Mouse (Mus musculus) left cerebral cortex, postnatal 36 days (tissue): ENCODE results near the gene Aldh1l1. TPM values are rescaled to one million over a fixed set of nuclear protein-coding genes. Genes with fewer than 3 reads are reported as not detected.

Experiments
- DNase-seq, 2 experiments: peaks; one replicate each; pipeline ENCODE4 v3.0.0; 2021 to 2022; ENCODE audit warnings: low spot score in 2 of 2, mixed read lengths in 1 of 2
- intact Hi-C: fragments of 180-260 bp; cut with DNase I; formaldehyde crosslinking; loops from one replicate; pipeline ENCODE4 v1.15.1; 2025
- total RNA-seq, 2 experiments: library from RNA; stranded (reverse); gene quantifications; 2 replicates each; pipeline ENCODE4 v1.2.3; 2021

Aldh1l1 gene
- total RNA-seq = 10 to 100 TPM; 56.0 to 67.0 TPM

GRCm38 (mm10) chr6:90486176-90486921 lies at the start of gene Aldh1l1:
Gene Aldh1l1 (plus strand): TSS chr6:90486427.
- intact Hi-C loops = no loop called here
- DNase-seq = no peak

DNA sequence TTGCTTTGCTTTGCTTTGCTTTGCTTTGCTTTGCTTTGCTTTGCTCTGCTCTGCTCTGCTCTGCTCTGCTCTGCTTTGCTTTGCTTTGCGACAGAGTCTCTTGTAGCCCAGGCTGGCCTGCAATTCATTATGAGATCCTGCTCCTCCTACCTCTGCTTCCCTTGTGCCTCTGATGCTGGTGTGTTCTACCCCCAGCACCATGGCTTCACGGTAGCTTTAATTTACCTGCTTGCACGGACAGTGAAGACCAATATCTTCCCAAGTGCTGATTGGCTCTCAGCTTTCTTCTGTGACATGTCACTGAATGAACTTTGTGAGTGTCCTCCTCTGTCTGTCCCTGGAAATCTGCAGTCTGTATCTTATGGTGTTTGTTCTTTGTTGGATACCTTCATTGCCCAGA lies 49.2 kb upstream of the Aldh1l1 start:
- intact Hi-C loops = loop anchor here (5.0 kb wide), 1 partner anchor 140 kb away; no protein-coding TSS in a partner anchor
- DNase-seq = no peak

DNA sequence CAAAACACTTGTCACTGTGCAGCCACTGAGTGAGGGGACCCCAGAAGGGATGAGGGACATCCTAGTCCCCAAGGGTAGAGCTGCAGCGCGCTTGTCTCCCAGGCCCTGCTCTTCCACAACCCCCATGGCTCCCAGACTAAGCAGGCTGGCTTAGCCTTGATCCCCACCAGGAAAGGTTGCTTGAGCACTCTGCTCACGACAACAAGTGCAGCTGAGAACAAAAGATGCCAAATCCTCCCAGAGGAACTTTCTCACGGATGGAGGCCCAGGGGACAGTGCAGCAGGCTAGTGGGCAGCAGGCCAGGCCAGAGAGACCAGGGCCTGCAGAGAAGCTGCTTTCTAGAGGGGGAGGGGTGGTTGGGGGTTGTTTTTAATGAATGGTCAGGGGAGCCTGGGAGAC lies 39.3 kb upstream of the Aldh1l1 start:
- DNase-seq = no peak
- intact Hi-C loops = no loop called here

DNA sequence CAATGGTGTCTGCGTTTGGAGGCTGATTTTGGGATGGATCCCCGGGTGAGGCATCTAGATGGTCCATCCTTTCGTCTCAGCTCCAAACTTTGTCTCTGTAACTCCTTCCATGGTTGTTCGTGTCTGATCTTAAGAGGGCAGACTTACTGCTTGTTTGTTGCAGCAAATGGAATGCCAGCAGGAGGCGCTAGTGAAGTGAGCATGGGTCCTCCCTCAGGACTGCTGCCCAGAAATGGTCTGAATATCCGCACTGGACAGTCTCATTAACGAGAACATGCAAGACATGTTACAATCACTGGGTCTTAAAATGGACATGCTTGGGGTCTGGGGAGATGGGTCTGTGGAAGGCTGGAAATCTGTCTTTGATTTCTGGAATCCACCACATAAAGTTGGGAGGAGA lies 36.0 kb upstream of the Aldh1l1 start:
- intact Hi-C loops = loop anchor here (1.0 kb wide), 1 partner anchor 65 kb away; no protein-coding TSS in a partner anchor
- peak; percentile 56 to 77 for DNase-seq

GRCm38 (mm10) chr6:90450697-90451096 lies 35.5 kb upstream of the Aldh1l1 start:
- no peak for DNase-seq
- intact Hi-C loops = loop anchor here (1.0 kb wide), 1 partner anchor 65 kb away; no protein-coding TSS in a partner anchor

- no peak for DNase-seq
- intact Hi-C loops = no loop called here
Measured at GRCm38 (mm10) chr6:90451512-90451911, 34.7 kb upstream of the Aldh1l1 start.

DNA sequence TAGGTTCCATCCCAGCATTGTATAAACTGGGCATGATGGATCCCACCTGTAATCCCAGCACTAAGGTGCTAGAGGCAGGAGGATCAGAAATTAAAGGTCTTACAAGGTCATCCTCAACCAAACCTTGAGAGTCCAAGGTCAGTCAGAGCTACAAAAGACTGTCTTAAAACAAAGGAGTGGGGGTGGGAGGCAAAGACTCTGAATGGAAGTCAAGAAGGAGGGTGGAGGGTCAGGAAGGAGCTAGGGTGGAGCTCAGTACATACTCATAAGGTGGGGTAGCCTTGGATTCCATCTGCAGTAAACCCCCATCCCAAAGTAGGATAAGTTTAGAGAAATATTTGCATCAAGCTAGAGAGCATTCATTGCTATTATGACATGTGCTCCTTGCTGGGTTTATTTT lies 33.6 kb upstream of the Aldh1l1 start:
- intact Hi-C loops = no loop called here
- DNase-seq = no peak

DNA sequence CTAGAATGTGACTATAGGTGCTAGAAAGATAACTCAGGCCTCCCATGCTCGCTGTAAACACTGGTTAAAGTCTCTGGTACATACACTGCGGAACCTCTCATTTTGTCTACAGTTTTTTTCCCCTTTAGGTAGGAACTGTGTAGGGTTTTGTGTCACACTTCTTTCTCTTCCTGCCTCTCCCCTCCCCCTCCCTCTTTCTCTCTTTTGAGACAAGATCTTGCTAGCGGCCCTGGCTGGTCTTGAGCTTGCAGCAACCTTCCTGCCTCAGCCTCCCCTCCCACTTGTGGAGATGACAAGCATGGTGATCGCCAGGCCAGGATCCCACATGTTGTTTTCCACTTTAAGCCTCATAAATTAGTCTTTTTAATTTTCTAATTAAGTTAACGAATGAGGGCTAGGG lies 32.5 kb upstream of the Aldh1l1 start:
- no peak for DNase-seq

GRCm38 (mm10) chr6:90457421-90457820 lies 28.8 kb upstream of the Aldh1l1 start:
- DNase-seq = no peak
- intact Hi-C loops = no loop called here

More for the DNA sequence above, 32.5 kb upstream of the Aldh1l1 start:
- intact Hi-C loops = no loop called here

DNA sequence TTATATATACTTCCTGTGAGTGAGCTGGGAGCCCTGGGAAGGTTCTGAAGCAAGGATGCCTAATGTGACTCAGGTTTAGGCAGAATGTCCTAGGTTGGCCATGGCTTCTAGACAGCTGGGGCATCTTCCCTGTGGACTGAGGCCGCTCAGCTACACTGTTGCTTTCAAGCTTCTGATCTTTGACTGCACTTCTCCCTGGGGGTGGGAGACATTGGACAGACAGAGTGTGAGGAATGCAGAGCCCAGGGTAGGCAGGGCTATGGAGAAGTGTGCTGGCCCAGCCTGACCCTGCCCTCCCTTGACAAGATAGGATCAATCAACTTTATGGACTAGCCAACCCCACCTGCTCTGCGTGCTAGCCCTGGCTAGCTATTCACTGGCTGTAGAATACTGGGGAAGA lies 25.0 kb upstream of the Aldh1l1 start:
- no peak for DNase-seq
- intact Hi-C loops = loop anchor here (5.0 kb wide), 1 partner anchor 76 kb away; no protein-coding TSS in a partner anchor

DNA sequence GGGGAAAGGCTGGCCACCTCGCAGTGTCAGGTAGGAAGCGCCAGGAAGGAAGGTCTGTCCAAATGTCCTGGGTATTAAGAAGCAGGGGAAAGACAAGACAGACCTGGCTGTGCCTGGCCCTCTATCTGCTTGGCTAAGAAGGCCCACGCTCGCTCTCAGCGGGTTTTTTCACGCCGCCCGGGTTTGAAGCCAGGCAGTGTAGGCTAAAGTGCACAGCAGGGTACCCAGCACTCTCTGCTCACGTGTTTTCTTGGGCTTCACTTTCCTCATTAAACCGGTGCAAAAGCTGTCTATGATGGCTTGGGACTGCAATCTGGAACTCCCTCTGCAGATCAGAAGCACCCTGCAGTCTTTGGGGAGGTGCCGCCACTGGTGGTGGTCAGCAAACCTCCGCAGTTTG lies 24.5 kb upstream of the Aldh1l1 start:
- intact Hi-C loops = loop anchor here (2.0 to 5.0 kb wide), 2 partner anchors 45 to 76 kb away; no protein-coding TSS in a partner anchor
- DNase-seq = no peak

GRCm38 (mm10) chr6:90462181-90462706 lies 24.0 kb upstream of the Aldh1l1 start, which contains the start of gene Klf15:
Gene Klf15 (plus strand): TSS chr6:90462576.
- peak; percentile 87 to 94 for DNase-seq
- intact Hi-C loops = loop anchor here (2.0 to 5.0 kb wide), 2 partner anchors 45 to 75 kb away; no protein-coding TSS in a partner anchor

DNA sequence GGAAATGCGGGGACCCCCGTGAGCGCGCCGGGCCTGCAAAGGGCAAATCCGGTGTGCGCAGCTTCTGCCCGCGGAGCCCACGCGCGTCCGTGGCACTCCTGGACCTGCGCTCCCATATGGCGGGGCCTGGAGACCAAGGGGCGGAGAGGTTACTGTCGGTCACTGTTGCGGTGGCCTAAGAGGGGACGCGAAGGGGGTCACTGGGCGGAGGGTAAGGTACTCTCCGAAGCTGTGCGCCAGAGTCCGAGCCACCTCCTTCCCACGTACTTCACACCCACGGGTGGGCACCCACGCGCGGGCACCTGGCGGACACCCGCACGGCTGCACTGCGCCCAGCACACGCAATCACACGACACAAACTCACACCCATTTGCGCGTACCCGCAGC lies 23.4 kb upstream of the Aldh1l1 start:
- DNase-seq = peak; percentile 49 to 61

GRCm38 (mm10) chr6:90463228-90463862 lies 22.9 kb upstream of the Aldh1l1 start:
- peak; percentile 79 to 87 for DNase-seq
- intact Hi-C loops = loop anchor here (2.0 to 5.0 kb wide), 2 partner anchors 43 to 74 kb away; no protein-coding TSS in a partner anchor

More for the DNA sequence above, 23.4 kb upstream of the Aldh1l1 start:
- intact Hi-C loops = loop anchor here (2.0 to 5.0 kb wide), 2 partner anchors 44 to 74 kb away; no protein-coding TSS in a partner anchor

DNA sequence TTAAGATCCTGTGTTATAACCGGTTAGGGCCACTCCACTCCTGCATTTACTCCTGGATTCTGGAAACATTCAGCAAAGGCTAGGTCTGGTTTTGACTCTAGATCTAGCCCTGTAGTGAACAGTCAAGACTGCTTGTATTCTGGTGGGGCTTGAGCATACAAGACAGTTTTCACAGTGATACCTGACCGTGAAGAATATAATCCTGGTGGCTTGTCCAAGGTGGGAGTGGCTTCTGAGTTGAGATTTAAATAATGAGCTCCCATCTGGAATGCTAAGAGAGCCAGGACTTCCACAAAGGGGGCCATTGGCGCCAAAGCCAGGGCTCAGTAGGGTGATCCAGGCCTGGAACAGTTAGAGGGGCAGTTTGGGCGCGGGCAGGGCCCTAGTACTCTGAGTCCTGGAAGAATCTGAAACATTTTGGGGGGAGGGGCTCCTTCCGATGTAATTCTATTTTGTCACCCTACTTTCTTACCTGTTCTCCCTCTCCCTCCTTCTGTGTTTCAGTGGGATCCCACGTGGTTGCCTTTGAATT lies 22.3 kb upstream of the Aldh1l1 start:
- no peak for DNase-seq
- intact Hi-C loops = loop anchor here (2.0 to 5.0 kb wide), 2 partner anchors 43 to 73 kb away; no protein-coding TSS in a partner anchor

GRCm38 (mm10) chr6:90465028-90465640 lies 21.1 kb upstream of the Aldh1l1 start:
- intact Hi-C loops = no loop called here
- DNase-seq = no peak

DNA sequence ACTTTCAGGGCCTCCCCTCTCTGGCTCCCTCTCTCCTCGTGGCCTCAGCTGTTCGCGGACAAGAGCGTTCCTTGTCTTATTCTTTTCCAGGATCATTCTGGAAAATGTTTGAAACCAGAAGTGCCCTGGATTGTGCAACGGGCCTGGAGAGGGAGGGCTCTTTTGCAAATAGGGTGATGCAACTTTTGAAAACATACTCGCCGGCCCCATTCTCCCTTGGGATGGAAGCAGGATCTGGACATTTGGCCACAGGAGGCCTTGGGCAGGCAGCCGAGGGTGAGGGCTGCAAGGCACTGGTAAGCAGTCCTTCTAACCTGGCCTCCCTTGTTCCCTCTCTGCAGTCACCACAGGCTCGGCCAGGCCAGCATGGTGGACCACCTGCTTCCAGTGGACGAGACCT lies 20.1 kb upstream of the Aldh1l1 start:
- intact Hi-C loops = no loop called here
- DNase-seq = no peak

DNA sequence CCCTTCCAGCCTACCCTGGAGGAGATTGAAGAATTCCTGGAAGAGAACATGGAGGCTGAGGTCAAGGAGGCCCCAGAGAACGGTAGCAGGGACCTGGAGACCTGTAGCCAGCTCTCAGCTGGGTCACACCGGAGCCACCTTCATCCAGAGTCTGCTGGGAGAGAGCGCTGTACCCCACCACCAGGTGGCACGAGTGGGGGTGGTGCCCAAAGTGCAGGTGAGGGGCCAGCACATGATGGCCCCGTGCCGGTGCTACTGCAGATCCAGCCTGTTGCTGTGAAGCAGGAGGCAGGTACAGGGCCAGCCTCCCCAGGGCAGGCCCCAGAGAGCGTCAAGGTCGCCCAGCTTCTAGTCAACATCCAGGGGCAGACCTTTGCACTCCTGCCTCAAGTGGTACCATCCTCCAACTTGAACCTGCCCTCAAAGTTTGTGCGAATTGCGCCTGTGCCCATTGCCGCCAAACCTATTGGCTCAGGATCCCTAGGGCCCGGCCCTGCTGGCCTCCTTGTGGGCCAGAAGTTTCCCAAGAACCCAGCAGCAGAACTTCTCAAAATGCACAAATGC lies 19.3 kb upstream of the Aldh1l1 start:
- DNase-seq = no peak
- intact Hi-C loops = no loop called here

- intact Hi-C loops = no loop called here
- DNase-seq = no peak
Measured at GRCm38 (mm10) chr6:90468216-90468615, 18.0 kb upstream of the Aldh1l1 start.
